Mouse (Mus musculus) embryonic facial prominence, embryonic 10.5 days (tissue): ENCODE data around the gene Iqgap1. TPM values are rescaled to one million over a fixed set of nuclear protein-coding genes. Genes with fewer than 3 reads are reported as not detected.

Experiments
- polyA plus RNA-seq: library from polyadenylated mRNA; unstranded; fragments of >200 nt; fragmentation: Nextera tagmentation; extraction: Ambion mirVana; gene quantifications from 2 replicates; pipeline ENCODE4 v1.2.1, GENCODE M21; 2016

Iqgap1 gene
- polyA plus RNA-seq, 1 experiment from 2014 or later = 29.3 TPM

Other genes starting within 250 kb of the Iqgap1 start
- 9.0 and 11.2 TPM in 2 replicates for gene Crtc3, start 137.1 kb downstream of the Iqgap1 start, polyA plus RNA-seq
- gene Zscan2, start 34.9 kb upstream of the Iqgap1 start, polyA plus RNA-seq = 3.0 and 3.5 TPM in 2 replicates
- gene Wdr73, start 75.3 kb upstream of the Iqgap1 start, polyA plus RNA-seq = 49.1 and 52.0 TPM in 2 replicates
- gene Nmb, start 79.1 kb upstream of the Iqgap1 start, polyA plus RNA-seq = 7.0 and 7.4 TPM in 2 replicates
- 188 and 190 TPM in 2 replicates for gene Sec11a, start 121.8 kb upstream of the Iqgap1 start, polyA plus RNA-seq
- gene Zfp592, start 167.7 kb upstream of the Iqgap1 start, polyA plus RNA-seq = 15.6 and 16.3 TPM in 2 replicates
- 0.11 and 0.20 TPM in 2 replicates for gene Alpk3, start 231.6 kb upstream of the Iqgap1 start, polyA plus RNA-seq